Mouse (Mus musculus): Measurements from ENCODE around the gene Borcs8. TPM values are rescaled to one million over a fixed set of nuclear protein-coding genes. Genes with fewer than 3 reads are reported as not detected.

Gene Borcs8
- total RNA-seq, 2 experiments from 2014 or later = 25.8 to 31.3 TPM

GRCm38 (mm10) chr8:70130066-70130465 lies 9.2 kb upstream of the Borcs8 start:
- DNase-seq = no peak
- intact Hi-C loops (cut with DNase I) = no loop called here

- intact Hi-C loops (cut with DNase I) = no loop called here
- DNase-seq = peak; percentile 85 to 87
Measured at GRCm38 (mm10) chr8:70131166-70131883, 8.0 kb upstream of the Borcs8 start, which contains the start of gene Nr2c2ap. Gene Nr2c2ap, plus strand, starts transcription at chr8:70131333.

- intact Hi-C loops (cut with DNase I) = no loop called here
- no peak for DNase-seq
Measured at GRCm38 (mm10) chr8:70134086-70134485, 5.2 kb upstream of the Borcs8 start.

- intact Hi-C loops (cut with DNase I) = no loop called here
- no peak for DNase-seq
Measured at GRCm38 (mm10) chr8:70134931-70135330, 4.4 kb upstream of the Borcs8 start.

GRCm38 (mm10) chr8:70136591-70136990 lies 2.7 kb upstream of the Borcs8 start:
- intact Hi-C loops (cut with DNase I) = no loop called here
- DNase-seq = no peak

- DNase-seq = no peak
- intact Hi-C loops (cut with DNase I) = loop anchor here (2.0 kb wide), 1 partner anchor 33 kb away; no protein-coding TSS in a partner anchor
Measured at GRCm38 (mm10) chr8:70137890-70138289, 1.4 kb upstream of the Borcs8 start.

GRCm38 (mm10) chr8:70139981-70140380 lies 682 bp downstream of the Borcs8 start:
- intact Hi-C loops (cut with DNase I) = loop anchor here (2.0 kb wide), 1 partner anchor 31 kb away; no protein-coding TSS in a partner anchor
- DNase-seq = no peak

- intact Hi-C loops (cut with DNase I) = no loop called here
- DNase-seq = no peak
Measured at GRCm38 (mm10) chr8:70147678-70148607, 8.6 kb downstream of the Borcs8 start.

GRCm38 (mm10) chr8:70150158-70150557 lies 10.9 kb downstream of the Borcs8 start:
- DNase-seq = no peak
- intact Hi-C loops (cut with DNase I) = no loop called here

- intact Hi-C loops (cut with DNase I) = no loop called here
- peak; percentile 68 to 75 for DNase-seq
Measured at GRCm38 (mm10) chr8:70152537-70153257, 13.4 kb downstream of the Borcs8 start.

- intact Hi-C loops (cut with DNase I) = no loop called here
- DNase-seq = no peak
Measured at GRCm38 (mm10) chr8:70157240-70157800, 18.0 kb downstream of the Borcs8 start.

- intact Hi-C loops (cut with DNase I) = no loop called here
- DNase-seq = peak; percentile 77 to 83
Measured at GRCm38 (mm10) chr8:70158069-70158853, 19.0 kb downstream of the Borcs8 start.

GRCm38 (mm10) chr8:70159211-70159610 lies 19.9 kb downstream of the Borcs8 start:
- DNase-seq = no peak
- intact Hi-C loops (cut with DNase I) = no loop called here

GRCm38 (mm10) chr8:70160015-70160414 lies 20.7 kb downstream of the Borcs8 start:
- DNase-seq = no peak
- intact Hi-C loops (cut with DNase I) = no loop called here

GRCm38 (mm10) chr8:70163316-70163715 lies 24.0 kb downstream of the Borcs8 start:
- intact Hi-C loops (cut with DNase I) = no loop called here
- DNase-seq = no peak

- intact Hi-C loops (cut with DNase I) = loop anchor here (1.0 to 5.0 kb wide), 4 partner anchors 62 to 293 kb away; no protein-coding TSS in a partner anchor
- peak; percentile 80 to 86 for DNase-seq
Measured at GRCm38 (mm10) chr8:70166504-70167110, 27.3 kb downstream of the Borcs8 start.

GRCm38 (mm10) chr8:70170116-70170515 lies 30.8 kb downstream of the Borcs8 start:
- DNase-seq = no peak
- intact Hi-C loops (cut with DNase I) = loop anchor here (2.0 kb wide), 1 partner anchor 31 kb away; the partner anchor contains the start of genes Borcs8, Mef2b and Rfxank

- intact Hi-C loops (cut with DNase I) = loop anchor here (2.0 kb wide), 1 partner anchor 32 kb away; the partner anchor contains the start of genes Borcs8, Mef2b and Rfxank
- DNase-seq = no peak
Measured at GRCm38 (mm10) chr8:70170748-70171147, 31.4 kb downstream of the Borcs8 start.

- no peak for DNase-seq
- intact Hi-C loops (cut with DNase I) = loop anchor here (2.0 kb wide), 1 partner anchor 32 kb away; the partner anchor contains the start of genes Borcs8, Mef2b and Rfxank
Measured at GRCm38 (mm10) chr8:70171240-70171639, 31.9 kb downstream of the Borcs8 start.
